Mouse (Mus musculus) layer of hippocampus, postnatal 10 days (tissue): ENCODE measurements around the gene 5730522E02Rik. TPM values are rescaled to one million over a fixed set of nuclear protein-coding genes. Genes with fewer than 3 reads are reported as not detected.

Source experiments
- DNase-seq, 2 experiments: peaks; one replicate each; pipeline ENCODE4 v3.0.0; 2021; ENCODE audit warnings: low spot score in 2 of 2
- total RNA-seq, 2 experiments: library from RNA; stranded (reverse); gene quantifications; 2 replicates each; pipeline ENCODE4 v1.2.3; 2021

Gene 5730522E02Rik
- total RNA-seq, 2 experiments from 2014 or later = 13.6 to 19.5 TPM

- no peak for DNase-seq
Measured at GRCm38 (mm10) chr11:26004018-26004417, 206.5 kb downstream of the 5730522E02Rik start.

GRCm38 (mm10) chr11:25999738-26000137 lies 210.8 kb downstream of the 5730522E02Rik start:
- DNase-seq = no peak

- no peak for DNase-seq
Measured at GRCm38 (mm10) chr11:25997469-25997868, 213.1 kb downstream of the 5730522E02Rik start.

GRCm38 (mm10) chr11:25994128-25994527 lies 216.4 kb downstream of the 5730522E02Rik start:
- no peak for DNase-seq

- no peak for DNase-seq
Measured at GRCm38 (mm10) chr11:25992216-25992615, 218.3 kb downstream of the 5730522E02Rik start.

GRCm38 (mm10) chr11:25978736-25979276 lies 231.8 kb downstream of the 5730522E02Rik start:
- DNase-seq = no peak

- DNase-seq = no peak
Measured at GRCm38 (mm10) chr11:25941504-25941903, 269.1 kb downstream of the 5730522E02Rik start.

- peak in 1 of 2 experiments; percentile 19 for DNase-seq
Measured at GRCm38 (mm10) chr11:25940716-25941294, 269.8 kb downstream of the 5730522E02Rik start.

GRCm38 (mm10) chr11:25926267-25926666 lies 284.3 kb downstream of the 5730522E02Rik start:
- DNase-seq = no peak

- no peak for DNase-seq
Measured at GRCm38 (mm10) chr11:25902321-25902720, 308.2 kb downstream of the 5730522E02Rik start.

- DNase-seq = no peak
Measured at GRCm38 (mm10) chr11:25901666-25902065, 308.9 kb downstream of the 5730522E02Rik start.

- DNase-seq = no peak
Measured at GRCm38 (mm10) chr11:25893906-25894305, 316.7 kb downstream of the 5730522E02Rik start.

GRCm38 (mm10) chr11:25872983-25873382 lies 337.6 kb downstream of the 5730522E02Rik start:
- DNase-seq = no peak

- DNase-seq = no peak
Measured at GRCm38 (mm10) chr11:25872317-25872716, 338.2 kb downstream of the 5730522E02Rik start.

GRCm38 (mm10) chr11:25866292-25866691 lies 344.3 kb downstream of the 5730522E02Rik start:
- no peak for DNase-seq

GRCm38 (mm10) chr11:25862686-25863085 lies 347.9 kb downstream of the 5730522E02Rik start:
- DNase-seq = peak; percentile 84 to 85

- no peak for DNase-seq
Measured at GRCm38 (mm10) chr11:25856629-25857568, 353.7 kb downstream of the 5730522E02Rik start.

- peak; percentile 27 to 39 for DNase-seq
Measured at GRCm38 (mm10) chr11:25855794-25856193, 354.8 kb downstream of the 5730522E02Rik start.

GRCm38 (mm10) chr11:25854216-25854615 lies 356.3 kb downstream of the 5730522E02Rik start:
- peak; percentile 38 to 51 for DNase-seq

- DNase-seq = peak; percentile 46 to 64
Measured at GRCm38 (mm10) chr11:25853032-25853431, 357.5 kb downstream of the 5730522E02Rik start.

- no peak for DNase-seq
Measured at GRCm38 (mm10) chr11:25848824-25849644, 361.5 kb downstream of the 5730522E02Rik start.
